Mouse (Mus musculus): ENCODE results near the gene Myo16. TPM values are rescaled to one million over a fixed set of nuclear protein-coding genes. Genes with fewer than 3 reads are reported as not detected.

Myo16 gene
- polyA plus RNA-seq, 1 experiment from 2014 or later, result 0.35 TPM

GRCm38 (mm10) chr8:10557961-10558360 lies 404.2 kb downstream of the Myo16 start:
- Histone ChIP-seq H3K4me1 (replicated peaks) (no peaks in the 10 kb centered on the region), H3K27me3 (no peaks in the 10 kb centered on the region), H3K4me2 (no peak overlapping the region), H3K9me3 (replicated peaks) (no peaks in the 10 kb centered on the region), H3K27ac (no peak overlapping the region), H3K36me3 (no peaks in the 10 kb centered on the region), H3K9ac (no peak overlapping the region), H3K4me3 (no peak overlapping the region)
- no peak for ATAC-seq (replicated peaks; ENCODE audit: insufficient number of reproducible peaks, insufficient read depth, low FRiP score, low read depth)
- WGBS, result 76% methylated on average over 7 of the region's 7 CpGs

- Histone ChIP-seq H3K36me3 (no peaks in the 10 kb centered on the region), H3K27me3 (no peaks in the 10 kb centered on the region), H3K9ac (no peak overlapping the region), H3K9me3 (replicated peaks) (no peaks in the 10 kb centered on the region), H3K27ac (no peak overlapping the region), H3K4me2 (no peak overlapping the region), H3K4me1 (replicated peaks) (no peaks in the 10 kb centered on the region), H3K4me3 (no peak overlapping the region)
- WGBS, result 79% methylated on average over 6 of the region's 6 CpGs
- no peak for ATAC-seq (replicated peaks; ENCODE audit: insufficient number of reproducible peaks, insufficient read depth, low FRiP score, low read depth)
Measured at GRCm38 (mm10) chr8:10559479-10559878, 405.8 kb downstream of the Myo16 start.

- no peak for ATAC-seq (replicated peaks; ENCODE audit: insufficient number of reproducible peaks, insufficient read depth, low FRiP score, low read depth)
Measured at GRCm38 (mm10) chr8:10561616-10562015, 407.9 kb downstream of the Myo16 start.

GRCm38 (mm10) chr8:10562046-10562445 lies 408.3 kb downstream of the Myo16 start:
- Histone ChIP-seq H3K36me3 (no peaks in the 10 kb centered on the region), H3K4me2 (no peak overlapping the region), H3K27ac (no peak overlapping the region), H3K27me3 (no peaks in the 10 kb centered on the region), H3K9ac (no peak overlapping the region), H3K9me3 (replicated peaks) (no peaks in the 10 kb centered on the region), H3K4me1 (replicated peaks) (peaks cover 6% of the 10 kb centered on the region), H3K4me3 (no peak overlapping the region)
- WGBS, result 85% methylated on average over 13 of the region's 13 CpGs
- no peak for ATAC-seq (replicated peaks; ENCODE audit: insufficient number of reproducible peaks, insufficient read depth, low FRiP score, low read depth)

More at GRCm38 (mm10) chr8:10561616-10562015, 407.9 kb downstream of the Myo16 start:
- H3K27ac ChIP-seq, result no peak overlapping the region
- no peak overlapping the region for H3K4me3 ChIP-seq
- no peaks in the 10 kb centered on the region for H3K36me3 ChIP-seq
- 76% methylated on average over 5 of the region's 5 CpGs for WGBS
- H3K4me1 ChIP-seq (replicated peaks), result peaks cover 6% of the 10 kb centered on the region
- H3K9ac ChIP-seq, result no peak overlapping the region
- no peak overlapping the region for H3K4me2 ChIP-seq
- H3K27me3 ChIP-seq, result no peaks in the 10 kb centered on the region
- H3K9me3 ChIP-seq (replicated peaks), result no peaks in the 10 kb centered on the region

GRCm38 (mm10) chr8:10562636-10563035 lies 408.9 kb downstream of the Myo16 start:
- Histone ChIP-seq H3K9ac (no peak overlapping the region), H3K4me3 (no peak overlapping the region), H3K4me2 (no peak overlapping the region), H3K9me3 (replicated peaks) (no peaks in the 10 kb centered on the region), H3K27ac (no peak overlapping the region), H3K27me3 (no peaks in the 10 kb centered on the region), H3K4me1 (replicated peaks) (peaks cover 6% of the 10 kb centered on the region), H3K36me3 (no peaks in the 10 kb centered on the region)
- ATAC-seq (replicated peaks; ENCODE audit: insufficient number of reproducible peaks, insufficient read depth, low FRiP score, low read depth), result no peak
- WGBS, result 76% methylated on average over 9 of the region's 9 CpGs

GRCm38 (mm10) chr8:10565231-10566029 lies 411.7 kb downstream of the Myo16 start:
- Histone ChIP-seq H3K4me3 (no peak overlapping the region), H3K27me3 (no peaks in the 10 kb centered on the region), H3K4me2 (no peak overlapping the region), H3K27ac (no peak overlapping the region), H3K9me3 (replicated peaks) (no peaks in the 10 kb centered on the region), H3K9ac (no peak overlapping the region), H3K36me3 (no peaks in the 10 kb centered on the region), H3K4me1 (replicated peaks) (peaks cover 6% of the 10 kb centered on the region)
- 57% methylated on average over 11 of the region's 11 CpGs for WGBS
- ATAC-seq (replicated peaks; ENCODE audit: insufficient number of reproducible peaks, insufficient read depth, low FRiP score, low read depth), result no peak

- WGBS, result 49% methylated on average over 4 of the region's 4 CpGs
Measured at GRCm38 (mm10) chr8:10568448-10568847, 414.7 kb downstream of the Myo16 start.

GRCm38 (mm10) chr8:10574096-10574495 lies 420.4 kb downstream of the Myo16 start:
- no peak overlapping the region for H3K27ac ChIP-seq
- no peak overlapping the region for H3K9ac ChIP-seq
- no peak overlapping the region for H3K4me2 ChIP-seq
- WGBS, result 17% methylated on average over 6 of the region's 6 CpGs
- H3K27me3 ChIP-seq, result no peaks in the 10 kb centered on the region
- no peaks in the 10 kb centered on the region for H3K4me1 ChIP-seq (replicated peaks)
- H3K36me3 ChIP-seq, result no peaks in the 10 kb centered on the region
- no peaks in the 10 kb centered on the region for H3K9me3 ChIP-seq (replicated peaks)
- ATAC-seq (replicated peaks; ENCODE audit: insufficient number of reproducible peaks, insufficient read depth, low FRiP score, low read depth), result no peak
- H3K4me3 ChIP-seq, result no peak overlapping the region

More at GRCm38 (mm10) chr8:10568448-10568847, 414.7 kb downstream of the Myo16 start:
- Histone ChIP-seq H3K9me3 (replicated peaks) (no peaks in the 10 kb centered on the region), H3K36me3 (no peaks in the 10 kb centered on the region), H3K4me3 (no peak overlapping the region), H3K9ac (no peak overlapping the region), H3K27ac (no peak overlapping the region), H3K27me3 (no peaks in the 10 kb centered on the region), H3K4me1 (replicated peaks) (peaks cover 6% of the 10 kb centered on the region), H3K4me2 (no peak overlapping the region)
- ATAC-seq (replicated peaks; ENCODE audit: insufficient number of reproducible peaks, insufficient read depth, low FRiP score, low read depth), result no peak

- WGBS, result 92% methylated on average over 10 of the region's 10 CpGs
- no peaks in the 10 kb centered on the region for H3K4me1 ChIP-seq (replicated peaks)
- no peak overlapping the region for H3K4me3 ChIP-seq
- ATAC-seq (replicated peaks; ENCODE audit: insufficient number of reproducible peaks, insufficient read depth, low FRiP score, low read depth), result no peak
- no peaks in the 10 kb centered on the region for H3K9me3 ChIP-seq (replicated peaks)
- no peak overlapping the region for H3K27ac ChIP-seq
- no peaks in the 10 kb centered on the region for H3K36me3 ChIP-seq
- H3K4me2 ChIP-seq, result no peak overlapping the region
- H3K9ac ChIP-seq, result no peak overlapping the region
- H3K27me3 ChIP-seq, result no peaks in the 10 kb centered on the region
Measured at GRCm38 (mm10) chr8:10575244-10575643, 421.5 kb downstream of the Myo16 start.

GRCm38 (mm10) chr8:10586956-10587744 lies 433.4 kb downstream of the Myo16 start:
- Histone ChIP-seq H3K9ac (no peak overlapping the region), H3K36me3 (no peaks in the 10 kb centered on the region), H3K27me3 (no peaks in the 10 kb centered on the region), H3K9me3 (replicated peaks) (no peaks in the 10 kb centered on the region), H3K27ac (no peak overlapping the region), H3K4me3 (no peak overlapping the region), H3K4me2 (peak overlapping the region; percentile 33), H3K4me1 (replicated peaks) (peaks cover 26% of the 10 kb centered on the region)
- ATAC-seq (replicated peaks; ENCODE audit: insufficient number of reproducible peaks, insufficient read depth, low FRiP score, low read depth), result no peak; the same call in 1 of the 2 replicates
- 32% methylated on average over 11 of the region's 14 CpGs for WGBS

- Histone ChIP-seq H3K4me3 (no peak overlapping the region), H3K4me1 (replicated peaks) (peaks cover 26% of the 10 kb centered on the region), H3K4me2 (no peak overlapping the region), H3K9ac (no peak overlapping the region), H3K36me3 (no peaks in the 10 kb centered on the region), H3K27me3 (no peaks in the 10 kb centered on the region), H3K27ac (no peak overlapping the region), H3K9me3 (replicated peaks) (no peaks in the 10 kb centered on the region)
- WGBS, result 73% methylated on average over 11 of the region's 11 CpGs
- no peak for ATAC-seq (replicated peaks; ENCODE audit: insufficient number of reproducible peaks, insufficient read depth, low FRiP score, low read depth)
Measured at GRCm38 (mm10) chr8:10589422-10589933, 435.8 kb downstream of the Myo16 start.

All from heart, embryonic 15.5 days (tissue).